Mouse (Mus musculus): ENCODE measurements around the gene AA467197.

Gene AA467197

GRCm38 (mm10) chr2:122636686-122637085 is at the start of gene AA467197:
TSS of gene AA467197 (plus strand) at chr2:122636986.
- no peak for DNase-seq

DNA sequence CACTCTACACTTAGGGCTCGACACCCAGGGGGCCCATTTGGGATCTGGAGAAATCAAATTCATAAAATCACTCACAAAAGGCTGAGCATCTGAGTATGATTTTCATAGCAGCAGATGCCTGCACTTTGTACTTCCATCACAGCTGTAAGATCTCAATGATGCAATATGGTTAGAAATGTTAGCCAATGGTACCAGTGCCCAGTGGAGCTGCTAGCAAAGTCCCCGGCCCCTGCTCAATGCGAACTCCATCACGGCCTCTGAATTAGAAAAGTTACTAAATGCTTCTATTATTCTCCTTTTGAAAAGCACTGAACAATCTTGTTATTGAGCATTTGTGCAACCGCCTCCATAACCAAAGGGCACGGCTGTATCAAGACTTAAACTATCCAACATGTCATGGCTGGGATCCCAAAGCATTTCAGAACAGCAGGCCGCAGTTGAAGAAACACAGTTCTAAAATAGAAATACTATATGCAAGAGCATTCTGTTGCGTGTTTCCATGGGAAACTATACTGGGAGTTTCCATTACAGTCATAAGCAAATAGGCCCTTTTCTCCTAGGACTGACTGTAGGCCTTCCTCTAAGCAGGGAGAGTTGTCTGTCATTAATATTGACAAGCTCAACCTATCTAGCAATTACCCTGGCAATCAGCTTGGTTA is 48.8 kb upstream of the AA467197 start:
- no peak for DNase-seq

GRCm38 (mm10) chr2:122590351-122590750 is 46.4 kb upstream of the AA467197 start:
- DNase-seq = no peak

DNA sequence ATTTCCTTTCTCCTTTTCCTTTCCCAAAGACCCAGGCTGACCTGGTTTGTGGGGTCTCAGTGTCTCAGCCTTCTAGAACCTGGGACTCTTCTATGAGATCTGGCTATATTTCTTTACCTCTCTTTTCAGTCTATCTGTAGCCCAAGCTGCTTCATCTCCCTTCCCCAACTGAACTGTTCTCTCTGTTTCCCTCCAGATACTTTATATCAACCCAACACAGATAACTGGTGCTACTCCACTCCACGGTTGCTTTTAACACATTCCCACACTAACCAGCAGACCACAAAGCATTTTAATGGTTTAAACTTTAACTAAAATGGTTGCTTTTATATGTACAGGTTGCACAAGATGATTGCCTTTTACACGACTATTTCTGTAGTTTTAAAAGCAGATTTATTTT is 45.6 kb upstream of the AA467197 start:
- no peak for DNase-seq

- no peak for DNase-seq
Measured at GRCm38 (mm10) chr2:122595461-122595860, 41.3 kb upstream of the AA467197 start.

DNA sequence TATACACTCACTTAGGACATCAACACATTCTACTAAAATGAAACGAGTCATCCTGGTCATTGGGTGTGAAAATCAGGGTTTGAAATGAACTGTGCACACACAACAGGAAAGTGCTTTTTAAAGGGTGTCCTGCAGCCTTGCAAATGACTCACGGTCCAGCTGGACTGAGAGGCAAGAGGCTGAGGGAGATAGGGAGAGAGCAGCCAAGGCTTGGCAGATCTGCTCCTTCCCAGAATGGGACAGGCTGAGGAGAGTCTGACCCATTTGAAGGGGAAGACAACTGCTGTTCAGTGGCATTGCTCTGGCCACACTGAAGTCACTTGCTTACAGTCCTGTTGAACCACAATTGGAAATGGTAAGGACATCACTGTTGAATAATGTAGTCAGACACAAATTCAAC is 37.0 kb upstream of the AA467197 start:
- DNase-seq = no peak

- DNase-seq = no peak
Measured at GRCm38 (mm10) chr2:122601354-122601753, 35.4 kb upstream of the AA467197 start.

- DNase-seq = no peak
Measured at GRCm38 (mm10) chr2:122605829-122606228, 31.0 kb upstream of the AA467197 start.

DNA sequence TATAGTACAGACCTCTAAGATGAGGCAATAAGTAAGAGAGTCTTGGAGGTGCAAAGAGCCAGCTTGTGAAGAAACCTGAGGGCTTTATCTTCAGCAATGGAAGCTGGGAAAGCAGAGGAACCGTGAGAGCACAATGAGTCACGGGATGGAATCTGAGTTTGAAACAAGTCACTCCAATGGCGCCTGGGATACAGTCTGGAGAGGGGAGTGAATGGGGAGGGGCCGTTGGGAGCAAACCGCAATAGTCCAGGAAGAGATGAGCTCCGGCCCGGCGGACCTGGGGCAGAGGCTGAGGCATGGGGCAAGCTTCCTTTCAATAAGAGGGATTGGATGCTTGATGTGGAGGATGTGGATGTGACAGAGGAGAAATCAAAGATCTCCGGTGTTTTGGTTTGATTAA is 28.0 kb upstream of the AA467197 start:
- no peak for DNase-seq

DNA sequence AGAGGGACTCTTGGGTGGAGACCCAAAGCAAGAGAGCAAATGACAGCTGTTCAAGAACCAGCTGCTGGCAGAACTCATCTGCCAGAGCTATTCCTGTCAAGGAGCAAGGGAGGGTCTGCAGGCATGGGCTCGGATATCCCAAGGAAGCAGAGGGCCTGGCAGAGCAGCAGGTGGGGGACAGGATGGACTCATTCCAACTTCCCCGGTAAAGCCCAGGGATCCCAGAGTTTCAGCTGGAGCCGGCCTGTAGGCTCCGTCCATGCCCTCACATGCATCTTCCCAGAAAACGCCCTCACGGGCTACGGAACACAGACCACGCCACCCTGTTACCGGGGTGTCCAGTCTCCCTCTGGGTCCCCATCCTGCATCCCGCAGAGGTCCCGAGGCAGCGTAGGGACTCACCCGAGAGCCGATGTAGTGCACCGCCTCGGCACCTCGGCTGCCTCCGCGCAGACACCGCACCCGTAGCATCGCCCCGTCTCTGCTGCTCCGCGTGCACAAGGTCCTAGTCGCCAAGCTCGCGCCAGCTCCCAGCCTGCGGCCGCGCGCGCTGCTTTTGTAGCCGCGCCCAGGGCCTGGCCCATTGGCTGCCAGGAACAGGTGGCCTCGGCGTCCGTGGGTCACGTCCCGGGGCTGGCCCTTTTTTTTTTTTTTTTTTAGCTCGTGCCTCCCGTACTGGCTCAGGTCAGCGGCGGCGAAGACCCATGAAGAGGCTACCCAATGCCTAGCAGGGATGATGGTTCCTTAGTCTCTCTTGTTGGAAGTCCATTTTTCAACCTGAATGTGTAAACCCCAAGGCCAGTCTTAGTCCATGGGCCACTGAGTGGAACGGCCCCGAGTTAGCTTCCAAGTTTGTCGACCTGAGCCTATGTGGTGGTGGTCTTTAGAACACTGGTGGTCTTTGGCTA is 25.8 kb upstream of the AA467197 start, which contains the start of gene Gatm:
Gene Gatm (minus strand): TSS at position 558 of the 908 bp plus-strand sequence.
- peak; percentile 73 to 85 for DNase-seq

- DNase-seq = no peak
Measured at GRCm38 (mm10) chr2:122611654-122611973, 25.2 kb upstream of the AA467197 start.

- DNase-seq = no peak
Measured at GRCm38 (mm10) chr2:122616237-122616636, 20.5 kb upstream of the AA467197 start.

DNA sequence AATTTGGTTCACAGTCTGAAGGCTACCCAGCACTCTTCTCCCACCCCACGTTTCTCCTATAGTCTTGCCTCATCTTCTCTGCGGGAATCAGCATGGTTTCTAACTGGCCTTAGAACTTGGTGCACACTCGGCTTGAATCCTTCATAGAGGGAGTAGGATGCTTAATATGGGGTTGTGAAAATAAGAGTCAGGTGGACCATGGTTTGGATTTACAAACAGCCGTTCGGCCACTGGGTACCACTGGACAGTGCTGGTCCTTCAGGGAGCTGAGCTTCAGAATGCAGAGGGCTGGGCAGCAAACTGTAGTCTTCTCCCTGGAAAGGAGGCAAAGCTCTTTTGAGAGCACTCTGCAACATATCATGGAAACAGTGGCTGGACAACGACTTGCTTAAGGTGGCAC is 19.0 kb upstream of the AA467197 start:
- no peak for DNase-seq

DNA sequence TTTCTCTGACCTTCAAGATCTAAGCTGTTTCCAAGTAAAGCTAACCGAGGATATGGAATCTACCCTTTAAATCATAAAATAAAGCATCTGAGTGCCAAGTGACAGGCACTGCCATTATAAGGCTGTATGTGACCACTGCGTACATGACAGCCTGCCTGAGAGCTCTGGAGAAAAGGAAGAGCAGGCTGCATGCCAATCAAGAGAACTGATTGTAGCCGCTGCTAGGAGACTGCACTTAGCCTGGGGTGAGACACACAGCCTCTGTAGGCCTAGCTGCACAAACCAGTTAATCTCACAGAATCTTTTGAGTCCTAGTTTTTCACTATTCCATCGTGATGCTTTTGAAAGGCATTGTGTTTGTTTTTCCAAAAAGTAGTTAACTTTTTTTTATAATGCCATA is 18.1 kb upstream of the AA467197 start:
- DNase-seq = no peak

DNA sequence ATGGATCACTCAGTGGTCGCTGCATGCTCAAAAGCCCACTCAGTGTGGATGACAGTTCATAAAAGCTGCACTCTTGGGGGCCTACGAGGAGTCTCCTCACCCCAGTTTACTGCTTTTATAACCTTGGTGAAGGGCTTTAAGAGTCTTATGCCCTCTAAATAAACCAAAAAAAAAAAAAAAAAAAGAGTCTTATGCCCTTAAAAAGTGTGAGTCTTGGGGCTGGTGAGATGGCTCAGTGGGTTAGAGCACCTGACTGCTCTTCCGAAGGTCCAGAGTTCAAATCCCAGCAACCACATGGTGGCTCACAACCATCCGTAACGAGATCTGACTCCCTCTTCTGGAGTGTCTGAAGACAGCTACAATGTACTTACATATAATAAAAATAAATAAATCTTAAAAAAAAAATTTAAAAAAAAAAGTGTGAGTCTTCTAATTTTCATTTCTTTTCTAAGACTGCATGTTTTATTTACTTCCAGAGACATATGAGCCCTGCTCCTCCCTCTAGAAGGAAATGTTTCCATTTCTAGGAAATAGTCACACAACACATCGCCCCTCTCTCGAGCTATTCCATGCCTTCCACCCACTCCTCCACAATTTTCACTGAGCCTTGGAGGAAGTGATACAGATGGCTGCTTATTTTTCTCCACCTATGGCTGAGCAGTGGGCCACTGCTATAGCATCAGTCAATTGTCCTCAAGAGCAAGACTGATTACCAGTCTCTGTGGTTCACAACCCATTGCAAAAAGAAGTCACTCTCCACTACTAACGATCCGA is 15.3 kb upstream of the AA467197 start:
- no peak for DNase-seq

- no peak for DNase-seq
Measured at GRCm38 (mm10) chr2:122625930-122626329, 10.9 kb upstream of the AA467197 start.

DNA sequence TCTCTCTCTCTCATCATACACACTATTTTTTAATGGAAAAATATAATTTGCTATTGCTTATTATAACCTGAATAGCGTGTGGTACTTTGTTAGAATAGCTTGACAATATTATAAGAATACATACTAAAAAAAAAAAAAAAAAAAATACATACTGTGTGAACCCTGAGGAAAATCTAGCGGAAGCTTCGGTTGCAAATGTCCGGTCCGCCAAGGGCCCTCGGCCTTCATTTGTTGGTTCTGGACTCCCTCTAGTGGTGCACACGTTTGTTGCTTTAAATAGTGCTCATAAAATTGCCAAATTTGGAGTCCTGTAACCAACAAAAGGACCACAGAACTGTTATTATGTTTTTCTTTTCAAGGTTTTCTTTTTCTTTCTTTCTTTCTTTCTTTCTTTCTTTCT is 7.8 kb upstream of the AA467197 start:
- peak; percentile 76 to 83 for DNase-seq

- no peak for DNase-seq
Measured at GRCm38 (mm10) chr2:122629871-122630270, 6.9 kb upstream of the AA467197 start.

DNA sequence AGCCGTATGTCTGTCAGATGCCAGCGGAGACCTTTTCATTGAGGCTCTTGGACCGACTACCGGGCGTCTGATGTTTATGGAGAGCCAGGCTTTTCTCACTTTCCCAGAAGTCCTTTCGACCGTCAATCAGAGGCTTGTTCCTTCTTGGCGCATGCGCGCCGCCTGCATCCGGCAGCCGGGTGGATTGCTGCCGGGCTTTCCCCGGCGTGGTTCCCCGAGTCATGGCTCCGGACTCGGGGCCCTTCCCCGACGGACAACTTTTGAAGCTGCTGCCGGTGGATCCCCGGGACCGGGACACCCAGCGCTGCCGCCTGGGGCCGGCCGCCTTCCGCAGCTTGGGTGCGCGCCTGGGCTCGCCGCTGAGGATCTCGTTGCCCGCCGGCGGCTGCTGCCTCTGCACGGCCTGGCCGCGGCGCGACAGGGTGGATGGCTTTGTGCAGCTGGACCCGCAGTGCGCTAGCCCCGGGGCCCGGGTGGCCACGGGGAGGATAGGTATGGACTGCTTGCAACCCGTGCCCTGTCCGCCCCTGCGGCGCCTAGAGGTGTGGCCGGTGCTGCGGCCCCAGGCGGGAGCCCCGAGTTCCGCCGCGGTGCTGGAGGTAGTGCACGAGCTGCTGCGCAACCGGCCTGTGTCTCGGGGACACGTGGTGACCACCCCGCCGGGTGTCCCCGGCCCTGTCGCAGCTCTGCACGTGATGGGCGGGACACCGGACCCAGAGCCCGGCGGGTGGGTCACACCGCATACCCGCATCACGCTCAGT is 6.1 kb upstream of the AA467197 start:
- DNase-seq = peak; percentile 87 to 93

- peak; percentile 67 to 80 for DNase-seq
Measured at GRCm38 (mm10) chr2:122631226-122631801, 5.5 kb upstream of the AA467197 start.

DNA sequence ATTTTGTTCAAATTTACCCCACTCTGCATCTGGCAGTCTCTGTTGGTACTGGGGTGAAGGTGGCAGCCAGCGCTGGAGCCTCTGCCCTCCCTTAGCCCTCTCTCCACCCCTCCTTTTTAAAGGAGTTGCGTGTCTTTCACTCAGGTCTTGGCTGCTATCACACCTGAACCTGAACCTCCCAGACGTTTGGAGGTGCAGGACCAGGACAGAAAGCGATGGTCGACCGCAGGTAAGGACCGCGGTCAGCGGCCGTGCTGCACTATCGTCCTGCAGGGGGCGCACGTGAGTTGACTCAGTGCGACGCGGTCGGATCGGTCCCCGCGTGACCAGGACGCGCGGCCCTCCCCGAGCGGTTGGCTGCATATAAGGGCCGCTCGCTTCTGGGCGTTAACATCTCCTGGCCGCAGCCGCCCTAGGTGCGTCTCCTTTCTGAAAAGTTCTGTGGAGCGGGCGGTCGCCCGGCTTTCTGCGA is 776 bp downstream of the AA467197 start:
- DNase-seq = peak; percentile 88

DNA sequence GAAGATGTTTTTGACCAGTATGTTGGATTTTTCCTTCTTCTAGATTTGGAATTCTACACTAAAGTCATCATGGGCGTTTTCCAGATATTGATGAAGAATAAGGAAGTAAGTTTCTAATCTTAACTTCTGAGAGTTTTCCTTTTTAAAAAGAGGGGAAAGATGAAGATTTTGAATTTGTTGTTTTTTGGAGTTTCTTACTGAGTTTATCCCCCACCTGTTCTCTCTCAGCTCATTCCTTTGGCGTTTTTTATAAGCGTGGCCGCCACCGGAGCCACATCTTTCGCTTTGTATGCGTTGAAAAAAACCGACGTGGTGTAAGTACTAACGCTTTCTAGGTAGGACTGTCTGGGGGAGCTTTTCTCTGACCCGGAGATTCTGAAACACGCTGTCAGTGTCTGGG is 1.2 kb downstream of the AA467197 start:
- no peak for DNase-seq
